Mouse (Mus musculus) CD4-positive, CD25-positive, alpha-beta regulatory T cell, adult 9 weeks (primary cell): ENCODE measurements around the gene Tmem25. TPM values are rescaled to one million over a fixed set of nuclear protein-coding genes. Genes with fewer than 3 reads are reported as not detected.

Source experiments
- polyA plus RNA-seq: library from polyadenylated mRNA; unstranded; fragments of 100-300 nt; shearing (Covaris generic); gene quantifications from one replicate; pipeline ENCODE4 v1.2.1, GENCODE M21; 2017

The Tmem25 gene
- polyA plus RNA-seq = 0.48 TPM

GRCm38 (mm10) chr9:44799102-44799957 lies at the start of gene Tmem25:
Gene Tmem25 (minus strand): TSS chr9:44799307.

DNA sequence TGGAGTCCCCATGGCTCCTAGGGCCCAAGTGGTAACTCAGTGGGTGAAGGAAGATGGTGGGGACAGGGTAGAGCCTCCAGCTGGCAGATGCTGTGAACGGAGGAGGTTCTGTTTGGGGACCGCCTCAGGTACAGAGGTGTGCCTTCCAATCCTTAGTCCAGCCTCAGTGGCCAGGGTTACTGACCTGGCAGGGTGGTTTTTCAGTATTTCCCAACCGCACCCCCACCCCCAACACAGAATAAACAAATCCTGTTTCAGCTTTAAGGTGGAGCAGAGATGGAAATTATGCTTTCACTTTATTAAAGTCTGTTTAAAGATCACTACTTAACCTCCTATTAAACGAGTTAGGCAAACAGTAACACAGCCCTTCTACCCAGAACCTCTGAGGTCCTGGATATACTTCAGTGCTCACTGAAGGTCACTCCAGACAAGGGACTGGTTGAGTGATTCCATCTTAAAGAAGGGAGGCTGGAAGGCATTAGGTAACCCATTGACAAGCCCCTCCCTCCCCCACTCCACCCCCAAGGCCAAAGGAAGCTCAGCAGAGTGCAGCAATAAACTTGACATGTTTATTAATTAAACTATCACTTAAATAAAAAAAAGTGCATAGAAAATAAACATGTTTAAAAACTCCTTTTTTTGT lies 3.8 kb upstream of the Tmem25 start, which contains the start of gene Ttc36:
Gene Ttc36 (minus strand): TSS at position 265 of the 643 bp plus-strand sequence.

DNA sequence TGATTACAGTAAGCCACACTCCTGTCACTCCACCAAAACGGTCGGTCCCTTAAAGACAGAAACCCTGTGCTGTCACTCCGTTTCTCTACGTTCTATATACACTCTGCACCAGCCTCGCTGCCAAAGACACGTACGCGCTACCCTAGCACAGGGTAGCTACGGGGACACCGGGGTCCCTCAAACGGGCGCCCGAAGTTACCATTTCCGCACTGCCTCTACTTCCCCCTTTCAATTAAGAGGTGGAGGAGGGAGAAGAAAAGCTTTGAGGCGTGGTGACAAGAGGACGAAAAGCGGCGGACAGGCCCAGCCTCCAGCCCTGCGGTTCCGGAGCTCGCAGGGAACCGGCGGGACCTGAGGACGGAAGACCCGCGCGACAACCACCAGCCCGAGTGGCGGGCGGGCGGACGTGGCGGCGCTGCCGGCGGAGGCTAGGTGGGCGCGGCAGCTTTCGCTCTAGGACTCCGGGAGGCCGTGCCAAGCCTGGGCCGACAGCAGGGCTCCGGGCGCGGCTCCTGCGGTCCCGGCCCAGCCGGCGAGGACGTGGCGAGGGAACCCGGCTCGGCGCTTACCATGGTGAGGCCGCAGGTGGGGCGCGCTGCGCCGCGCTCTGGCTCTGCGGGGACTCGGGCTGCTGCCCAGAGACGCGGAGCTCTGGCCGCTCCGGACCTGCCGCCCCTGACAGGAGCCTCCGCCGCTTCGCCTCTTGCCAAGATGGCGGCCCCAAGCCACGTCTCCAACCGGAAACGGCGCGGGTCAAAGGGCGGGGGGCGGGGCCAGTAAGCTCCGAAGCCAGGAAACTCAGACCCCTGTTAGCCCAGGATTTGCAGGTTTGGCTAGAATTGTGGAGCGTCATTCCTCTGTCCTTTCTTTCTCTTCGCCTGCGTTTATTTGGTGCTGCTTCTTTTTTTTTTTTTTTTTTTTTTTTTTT lies 31.7 kb downstream of the Tmem25 start, which contains the start of the genes Arcn1 and Ift46:
Gene Arcn1 (minus strand): TSS at position 745 of the 928 bp plus-strand sequence.
Gene Ift46 (plus strand): TSS at position 808 of the 928 bp plus-strand sequence.

Other genes with a start within 250 kb of the Tmem25 start
- gene Cxcr5, start 237.4 kb downstream of the Tmem25 start, polyA plus RNA-seq = 93.5 TPM
- gene Ddx6, start 194.4 kb downstream of the Tmem25 start, polyA plus RNA-seq = 51.6 TPM
- not detected for gene Treh, start 126.1 kb downstream of the Tmem25 start, polyA plus RNA-seq
- 0.89 TPM for gene Phldb1, start 64.1 kb downstream of the Tmem25 start, polyA plus RNA-seq
- 90.7 TPM for gene Arcn1, start 31.5 kb downstream of the Tmem25 start, polyA plus RNA-seq
- 47.3 TPM for gene Ift46, start 31.4 kb downstream of the Tmem25 start, polyA plus RNA-seq
- not detected for gene Ttc36, start 3.8 kb upstream of the Tmem25 start, polyA plus RNA-seq
- 22.1 TPM for gene Kmt2a, start 82.0 kb upstream of the Tmem25 start, polyA plus RNA-seq
- 408 TPM for gene Atp5l, start 121.4 kb upstream of the Tmem25 start, polyA plus RNA-seq
- gene Ube4a, start 166.3 kb upstream of the Tmem25 start, polyA plus RNA-seq = 58.4 TPM
- gene Cd3g, start 181.1 kb upstream of the Tmem25 start, polyA plus RNA-seq = 1,544 TPM
- 1,135 TPM for gene Cd3d, start 182.5 kb upstream of the Tmem25 start, polyA plus RNA-seq
- 1,627 TPM for gene Cd3e, start 210.3 kb upstream of the Tmem25 start, polyA plus RNA-seq
- 0.17 TPM for gene Mpzl2, start 240.5 kb upstream of the Tmem25 start, polyA plus RNA-seq